Mouse (Mus musculus) retina, embryonic 14.5 days (tissue): ENCODE results near the gene Fyttd1.
"Not testable (repeated sequence)": the region's sequence is repeated elsewhere in the genome, so short reads cannot be mapped to it uniquely, and the experiment has no call there.

Source experiments
- DNase-seq: peaks from one replicate; pipeline ENCODE4 v3.0.0-alpha.2; 2015; ENCODE audit warnings: low spot score

Fyttd1 gene

DNA sequence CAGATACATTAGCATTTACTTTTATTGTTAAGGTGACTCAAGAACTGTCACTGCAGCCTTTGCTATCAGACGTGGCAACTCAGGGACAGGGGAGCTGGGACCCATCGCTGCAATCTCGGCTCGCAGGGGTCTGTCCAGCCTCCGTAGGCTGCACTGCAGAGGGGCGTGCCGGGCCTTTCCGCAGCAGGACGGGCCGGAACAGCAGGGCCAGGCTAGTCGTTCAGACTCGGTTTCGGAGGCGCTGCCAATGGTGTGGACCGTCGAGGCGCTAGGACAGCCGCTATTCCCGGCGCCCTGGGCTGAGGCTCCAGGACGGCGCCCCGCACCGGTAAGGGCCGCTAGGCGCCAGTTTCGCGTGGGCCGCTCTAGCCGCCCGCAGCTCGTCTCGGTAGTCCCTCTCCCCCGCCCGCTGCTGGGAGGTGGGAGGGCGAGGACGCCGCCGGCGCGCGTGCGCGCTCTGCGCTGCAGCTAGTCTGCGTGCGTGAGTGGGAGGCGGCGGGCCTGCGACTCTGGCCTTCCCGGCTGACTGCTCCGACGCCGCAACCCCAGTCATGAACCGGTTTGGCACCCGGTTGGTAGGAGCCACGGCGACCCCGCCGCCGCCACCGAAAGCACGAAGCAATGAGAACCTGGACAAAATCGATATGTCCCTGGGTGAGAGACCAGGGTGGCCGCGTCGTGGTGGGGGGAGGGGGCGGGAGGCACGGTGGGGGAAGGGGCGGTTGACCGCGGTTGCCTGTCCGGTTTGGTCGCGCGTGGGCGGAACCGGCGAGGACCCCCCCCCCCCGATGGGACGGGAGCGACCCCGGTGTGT lies at the start of gene Fyttd1, which contains the start of gene Rubcn:
Fyttd1 (plus strand) TSS at position 158 of the 814 bp plus-strand sequence.
Rubcn (minus strand) TSS at position 424 of the 814 bp plus-strand sequence.
- peak; percentile 98 for DNase-seq

DNA sequence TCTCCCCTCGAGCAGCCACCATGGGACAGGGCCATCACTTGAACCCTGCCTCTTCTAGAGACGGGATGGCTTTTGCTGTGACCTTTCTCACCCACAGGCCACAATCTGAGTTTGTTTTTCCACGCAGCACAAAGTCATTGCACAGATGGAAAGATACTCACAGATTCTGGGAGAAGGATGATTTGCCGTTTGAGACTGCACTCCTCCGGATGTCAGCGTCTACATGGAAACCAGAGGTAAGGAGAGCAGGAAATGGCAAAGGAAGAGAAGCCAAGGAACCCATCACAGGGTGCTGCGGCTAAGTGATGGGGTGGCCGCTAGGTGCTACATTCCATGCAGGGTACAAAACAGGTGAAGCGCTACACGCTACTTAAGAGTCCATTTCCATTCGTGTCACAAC lies 48.2 kb upstream of the Fyttd1 start:
- no peak for DNase-seq

DNA sequence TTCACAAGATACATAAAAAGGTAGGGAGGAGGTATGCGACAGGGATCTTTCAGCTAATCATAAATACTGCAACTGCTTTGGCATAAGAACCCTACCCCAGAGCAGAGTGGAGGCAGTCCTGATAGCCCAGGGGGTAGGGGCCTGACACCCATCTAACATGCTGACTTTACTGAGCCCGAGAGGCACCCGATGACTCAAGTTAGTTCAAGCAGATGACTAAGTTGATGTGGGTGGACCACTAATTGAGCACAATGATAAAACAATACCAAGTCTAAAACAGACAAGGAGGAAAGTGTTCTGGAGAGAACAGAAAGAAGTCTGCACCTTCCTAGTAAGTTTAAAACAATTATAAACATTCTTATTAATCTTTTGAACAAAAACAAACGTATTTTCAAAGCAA lies 45.8 kb upstream of the Fyttd1 start:
- DNase-seq: no peak

DNA sequence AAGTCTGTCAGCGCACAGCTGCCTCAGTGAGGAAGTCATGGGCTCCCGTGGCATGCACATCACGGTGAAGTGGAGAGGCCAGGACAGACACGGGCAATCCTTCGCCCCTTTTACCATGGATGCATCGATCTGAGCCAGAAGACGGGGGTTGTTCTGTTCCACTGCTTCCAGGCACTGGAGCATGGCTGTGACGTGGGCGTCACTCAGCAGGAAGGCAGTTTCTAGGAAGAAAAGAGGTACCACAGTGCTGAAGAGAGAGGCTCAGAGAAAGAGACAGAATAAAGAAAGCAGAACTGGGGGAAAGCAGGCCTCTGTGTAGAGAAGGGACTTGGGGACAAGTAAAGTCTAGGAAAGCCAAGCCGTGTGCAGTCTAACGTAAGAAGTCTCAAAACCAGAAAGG lies 30.2 kb upstream of the Fyttd1 start:
- no peak for DNase-seq

DNA sequence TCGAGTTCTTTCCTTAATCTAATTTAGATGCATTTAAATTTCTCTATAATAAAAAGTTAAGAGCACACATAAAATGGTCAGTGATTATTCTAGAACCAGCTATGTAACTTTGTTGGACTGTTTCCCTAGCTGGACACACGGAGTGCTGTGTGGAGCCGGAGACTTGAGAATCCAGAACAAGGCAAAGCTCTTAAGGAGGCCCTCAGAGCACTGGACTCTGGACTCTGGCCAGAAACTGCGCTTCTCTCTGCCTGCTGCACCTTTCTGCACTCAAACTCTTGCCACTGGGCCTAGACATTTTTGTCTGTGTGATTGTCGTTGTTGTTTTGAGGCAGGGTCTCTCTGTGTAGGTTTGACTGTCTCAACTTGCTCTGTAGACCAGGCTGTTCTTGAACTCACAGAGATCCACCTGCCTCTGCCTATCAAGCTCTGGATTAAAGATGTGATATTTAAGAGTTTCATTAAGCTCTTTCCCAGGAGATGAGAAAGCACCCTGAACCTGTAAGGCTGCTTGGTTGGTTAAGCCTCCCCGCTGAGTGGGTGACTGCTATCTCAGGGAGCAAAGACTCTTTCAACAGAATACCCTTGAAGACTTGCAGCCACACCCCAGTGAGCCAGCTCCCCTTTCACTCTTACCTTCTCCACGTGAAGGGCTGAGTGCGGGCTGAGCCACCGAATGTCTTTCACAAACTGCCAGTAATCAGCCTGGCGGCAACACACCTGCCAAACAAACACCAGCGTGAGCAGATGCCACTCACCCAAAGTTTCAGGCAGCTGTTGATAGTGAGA lies 28.1 kb upstream of the Fyttd1 start:
- no peak for DNase-seq

DNA sequence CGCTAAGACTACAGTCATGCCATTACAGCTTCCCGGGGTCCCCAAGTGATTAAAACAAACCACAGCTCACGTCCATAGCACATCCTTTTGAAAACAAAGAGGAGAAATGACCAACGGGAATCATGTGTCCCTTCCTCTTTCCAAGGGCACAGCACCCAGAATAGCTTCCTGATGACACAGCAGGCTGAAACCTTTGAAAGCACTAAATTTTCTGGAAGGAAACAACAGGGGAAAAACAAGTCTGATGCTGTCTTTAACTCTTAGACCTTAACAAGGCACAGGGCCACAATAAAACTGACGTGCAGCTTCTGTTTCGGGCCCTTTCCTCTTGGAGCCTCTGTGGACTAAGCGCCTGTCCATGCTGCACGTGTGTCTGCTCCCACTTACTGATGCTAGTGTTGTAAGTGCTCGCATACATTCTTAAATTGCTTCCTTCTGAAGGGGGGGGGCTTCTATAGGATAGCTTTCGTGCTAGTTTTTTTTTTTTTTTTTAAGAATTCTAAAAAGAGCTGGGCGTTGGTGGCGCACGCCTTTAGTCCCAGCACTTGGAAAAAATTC lies 23.7 kb upstream of the Fyttd1 start:
- DNase-seq: no peak

DNA sequence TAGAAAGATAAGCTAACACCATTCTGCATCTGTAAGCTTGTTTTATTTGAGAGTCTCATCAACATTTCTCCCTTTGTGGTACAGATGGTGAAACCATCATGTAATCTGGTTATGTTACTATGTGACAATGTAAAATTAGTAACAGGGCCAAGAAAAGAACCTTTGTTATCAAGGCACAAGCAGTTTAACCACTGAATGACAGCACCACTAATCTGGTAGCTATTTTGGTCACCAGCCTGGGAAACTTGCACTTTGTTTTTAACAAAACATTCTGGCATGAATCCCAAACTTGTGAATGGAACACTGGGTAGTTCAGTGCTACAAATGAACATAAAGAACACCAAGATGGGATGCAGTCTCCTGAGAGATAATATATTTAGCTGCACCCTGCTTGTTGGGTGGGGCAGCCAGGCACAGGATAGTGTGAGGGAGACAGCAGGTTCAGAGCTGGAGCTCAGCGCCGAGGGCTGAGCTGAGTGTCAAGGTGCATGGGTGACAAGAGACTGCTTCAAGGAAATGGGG lies 23.2 kb upstream of the Fyttd1 start:
- DNase-seq: no peak

DNA sequence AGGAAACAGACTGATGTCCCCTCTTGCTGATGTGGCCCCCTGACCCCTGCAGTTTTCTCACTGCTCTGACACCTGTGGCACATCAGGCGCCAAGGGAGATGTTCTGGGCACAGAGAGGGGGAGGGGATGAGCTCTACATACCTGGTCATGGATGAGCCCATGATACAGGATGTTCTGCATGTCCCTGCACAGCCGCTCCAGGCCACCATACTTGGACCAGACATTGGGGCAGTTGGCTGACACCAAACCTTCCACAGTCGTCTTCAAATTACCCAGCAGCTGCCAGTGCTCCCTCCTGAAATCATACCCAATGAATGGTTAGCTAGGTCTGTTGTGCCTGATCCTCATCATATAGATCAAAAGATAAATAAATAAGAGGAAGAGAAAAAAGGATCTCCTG lies 20.5 kb upstream of the Fyttd1 start:
- DNase-seq: no peak

DNA sequence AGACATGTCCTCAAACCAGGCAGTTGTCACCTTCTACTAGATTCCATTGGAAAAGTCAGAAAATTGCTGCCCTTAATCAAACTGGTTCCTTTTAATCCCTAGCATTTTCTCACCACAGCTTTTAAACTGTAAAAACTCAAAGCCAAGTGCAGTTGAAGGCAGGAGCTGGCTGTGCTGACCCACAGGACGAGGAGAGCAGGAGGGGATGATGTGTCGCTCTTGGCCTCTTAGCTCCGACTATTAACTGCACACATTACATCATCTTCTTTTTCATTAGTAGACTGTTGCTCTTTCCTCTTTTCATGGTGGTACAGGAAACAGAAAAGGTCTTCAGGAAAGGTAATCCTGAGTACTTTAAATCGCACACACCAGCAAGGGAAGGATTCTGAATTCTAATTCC lies 18.9 kb upstream of the Fyttd1 start:
- no peak for DNase-seq

DNA sequence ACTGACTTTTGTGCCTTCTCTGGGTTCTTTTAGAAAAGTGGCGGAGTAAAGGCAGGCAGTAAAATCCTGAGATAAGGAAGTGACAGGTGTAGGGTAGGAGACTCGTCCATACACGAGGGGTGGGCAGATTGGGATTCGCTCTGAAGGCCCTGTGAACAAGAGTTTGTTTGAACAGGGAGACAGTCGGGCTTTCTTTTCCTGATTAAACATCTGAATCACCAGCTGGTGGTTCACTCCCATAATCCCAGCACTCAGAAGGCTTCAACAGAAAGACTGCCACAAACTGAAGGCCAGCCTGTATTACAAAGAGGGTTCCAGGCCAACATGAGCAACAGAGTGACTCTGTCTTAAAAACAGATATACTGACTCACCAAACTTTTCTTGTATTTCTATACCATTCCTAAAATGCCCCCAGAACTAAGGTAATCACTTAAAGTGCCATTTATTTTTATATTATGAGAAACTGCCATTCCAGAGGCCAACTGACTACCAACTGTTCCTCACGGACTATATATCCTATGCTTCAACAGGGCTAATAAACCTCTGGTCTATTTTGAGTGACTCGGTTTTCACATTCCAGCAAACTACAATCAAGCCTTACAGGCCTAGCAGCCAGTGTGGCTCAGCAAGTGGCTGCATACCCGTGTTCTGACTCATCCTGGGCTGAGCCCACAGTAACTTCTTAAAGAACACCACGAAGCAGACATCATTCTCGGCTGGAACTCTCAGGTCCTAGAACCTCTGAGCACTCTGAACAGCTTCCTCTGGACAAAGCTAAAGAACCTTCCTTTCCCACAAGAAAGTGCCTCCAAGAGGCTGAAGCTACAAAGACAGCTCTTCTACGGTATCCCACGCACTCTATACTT lies 18.3 kb upstream of the Fyttd1 start:
- no peak for DNase-seq

DNA sequence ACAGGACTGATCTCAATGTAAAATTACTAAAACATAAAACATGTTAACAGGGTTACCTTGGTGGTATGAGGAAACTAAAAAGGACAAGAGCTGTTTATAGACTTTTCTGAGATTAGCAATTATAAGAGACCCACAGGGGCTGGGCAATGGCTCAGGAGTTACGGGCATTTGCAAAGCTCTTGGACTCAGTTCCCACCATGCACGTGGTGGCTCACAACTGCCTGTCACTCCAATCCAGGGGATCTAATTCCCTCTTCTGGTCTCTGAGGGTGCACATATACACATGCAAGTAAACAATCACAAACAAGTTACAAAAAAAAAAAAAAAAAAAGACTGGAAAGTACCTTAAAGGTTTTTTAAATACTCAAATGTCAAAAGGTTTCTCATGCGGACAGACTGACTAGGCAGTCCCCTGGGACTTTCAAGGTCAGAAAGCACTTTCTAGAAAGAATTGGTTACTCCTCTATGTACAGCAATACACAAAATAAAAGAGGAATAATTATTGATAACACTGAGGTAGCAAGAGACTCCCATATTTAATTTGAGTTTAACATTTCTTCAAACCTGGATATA lies 15.4 kb upstream of the Fyttd1 start:
- DNase-seq: no peak

DNA sequence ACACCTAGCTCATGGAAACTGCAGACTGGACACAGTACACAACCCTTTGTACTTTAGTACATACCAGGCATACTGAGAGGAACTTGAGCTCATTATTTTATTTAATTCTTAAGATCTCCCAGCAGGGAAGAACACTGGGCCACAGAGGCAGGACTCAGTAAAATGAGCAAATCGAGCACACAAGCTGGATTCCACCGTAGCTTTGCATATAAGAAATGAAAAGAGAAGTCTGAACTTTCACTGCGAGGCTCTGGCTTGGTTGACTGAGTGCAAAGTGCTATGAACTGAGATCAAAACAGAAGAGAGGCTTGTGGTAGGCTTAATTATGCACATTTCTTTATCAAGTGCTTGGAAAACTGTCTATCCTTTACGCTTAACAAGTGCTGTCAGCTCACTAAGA lies 11.9 kb upstream of the Fyttd1 start:
- DNase-seq: no peak

DNA sequence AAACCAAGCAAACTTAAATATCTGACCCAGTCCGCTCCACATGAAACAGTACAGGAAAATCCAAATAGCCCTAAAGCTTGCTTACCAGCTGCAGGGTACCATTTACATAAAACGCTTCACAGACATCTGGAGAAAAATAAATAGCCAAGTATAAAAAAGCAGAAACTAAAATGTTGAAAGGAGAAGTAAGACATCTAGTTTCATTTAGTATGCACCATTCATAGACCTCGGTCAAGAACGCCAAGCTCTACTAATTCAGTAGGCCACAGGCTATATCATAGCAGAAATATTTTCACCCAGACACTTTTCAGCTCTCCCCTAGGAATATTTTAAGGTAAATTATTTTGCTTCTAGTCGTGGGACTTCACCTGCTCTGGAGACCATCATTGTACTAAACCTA lies 10.6 kb upstream of the Fyttd1 start:
- no peak for DNase-seq

DNA sequence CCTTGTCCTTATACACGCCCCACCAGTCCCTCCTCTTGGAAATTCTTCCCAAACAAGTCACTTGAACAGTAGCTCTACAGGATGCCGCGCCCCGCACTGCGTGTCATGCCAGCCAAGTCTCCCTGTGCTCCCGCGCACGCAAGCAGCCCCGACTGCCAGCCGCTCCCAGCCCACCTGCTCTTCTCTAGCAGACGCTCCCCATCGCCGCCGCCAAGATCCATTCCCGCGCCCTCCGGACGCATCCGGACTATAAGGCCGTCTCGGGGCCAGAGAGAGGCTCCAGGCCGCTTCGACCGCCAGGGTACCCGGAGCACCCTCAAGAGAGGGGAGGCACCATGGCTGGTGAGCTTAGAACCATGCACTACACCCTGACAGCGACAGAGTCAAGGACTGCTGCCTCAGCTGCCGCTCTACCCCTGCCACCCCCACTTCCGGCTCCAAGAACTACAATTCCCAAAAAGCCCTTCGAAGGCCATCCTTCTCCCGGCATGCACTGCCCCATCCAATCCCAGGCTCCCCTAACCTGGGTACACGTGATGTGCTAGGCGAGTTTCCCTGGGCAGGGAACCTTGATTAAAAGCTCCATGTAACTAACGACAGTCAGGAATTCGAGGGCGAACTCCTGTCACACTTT lies 9.3 kb upstream of the Fyttd1 start:
- peak; percentile 93 for DNase-seq

DNA sequence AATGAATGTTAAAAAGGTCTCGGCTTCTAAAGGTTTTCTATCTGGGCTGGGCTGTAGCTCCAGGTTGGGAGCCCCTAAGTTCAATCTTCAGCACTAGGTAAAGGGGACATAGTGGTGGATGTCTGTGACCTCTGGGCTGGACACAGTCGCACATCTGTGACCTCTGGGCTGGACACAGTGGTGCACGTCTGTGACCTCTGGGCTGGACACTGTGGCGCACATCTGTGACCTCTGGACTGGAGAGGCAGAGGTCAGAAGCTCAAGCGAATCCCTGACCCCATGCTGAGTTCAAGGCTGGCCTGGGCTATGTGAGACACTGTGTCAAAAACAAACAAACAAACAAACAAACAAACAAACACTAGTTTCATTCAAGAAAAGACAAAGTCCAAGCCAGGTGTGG lies 7.1 kb upstream of the Fyttd1 start:
- DNase-seq: no peak

DNA sequence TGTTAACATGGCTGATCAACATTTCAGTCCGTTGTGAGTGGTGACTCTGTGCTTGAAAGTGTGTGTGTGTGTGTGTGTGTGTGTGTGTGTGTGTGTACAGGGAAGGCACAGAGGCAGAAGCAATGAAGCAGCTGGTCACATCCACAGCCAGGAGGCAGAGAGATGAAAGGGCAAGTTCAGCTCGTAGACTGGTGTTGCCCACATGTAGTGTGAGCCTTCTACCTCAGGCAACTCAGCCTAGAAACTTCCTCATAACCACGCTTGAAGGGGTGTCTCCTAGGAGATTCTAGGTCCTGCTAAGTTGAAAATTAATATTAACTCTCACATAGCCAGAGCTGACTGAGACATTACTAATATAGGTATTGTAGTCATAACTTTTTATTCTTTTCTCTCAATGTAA lies 3.9 kb upstream of the Fyttd1 start:
- DNase-seq: no peak

DNA sequence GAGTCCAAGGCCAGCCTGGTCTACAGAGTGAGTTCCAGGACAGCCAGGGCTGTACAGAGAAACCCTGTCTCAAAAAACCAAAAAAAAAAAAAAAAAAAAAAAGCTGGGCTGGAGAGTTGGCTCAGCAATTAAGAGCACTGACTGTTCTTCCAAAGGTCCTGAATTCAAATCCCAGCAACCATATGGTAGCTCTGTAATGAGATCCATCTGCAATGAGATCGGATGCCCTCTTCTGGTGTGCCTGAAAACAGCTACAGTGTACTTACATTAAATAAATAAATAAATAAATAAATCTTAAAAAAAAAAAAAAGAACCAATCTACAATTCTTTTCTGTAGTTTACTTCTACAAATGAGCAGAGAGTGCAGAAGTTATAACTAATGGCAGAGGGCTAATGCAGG lies 2.0 kb upstream of the Fyttd1 start:
- DNase-seq: not testable (repeated sequence)

DNA sequence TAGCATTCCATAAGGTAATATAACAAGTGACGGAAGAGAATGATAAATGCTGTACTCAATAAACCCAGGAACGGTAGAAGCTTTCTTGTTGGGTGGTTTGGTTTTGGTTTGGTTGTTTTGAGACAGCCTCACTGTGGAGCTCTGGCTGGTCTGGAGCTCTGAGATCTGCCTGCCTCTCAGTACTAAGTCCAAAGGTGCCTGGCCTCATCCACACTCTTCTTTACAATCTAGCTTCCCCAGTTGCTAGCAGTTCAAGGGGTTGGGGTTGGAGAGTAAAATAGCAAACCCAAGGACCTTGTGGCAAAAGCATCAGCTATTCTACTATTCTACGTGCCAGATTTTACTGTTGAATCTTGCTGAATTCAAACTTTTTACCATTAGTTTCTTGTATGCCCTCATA lies 1.5 kb upstream of the Fyttd1 start:
- no peak for DNase-seq

DNA sequence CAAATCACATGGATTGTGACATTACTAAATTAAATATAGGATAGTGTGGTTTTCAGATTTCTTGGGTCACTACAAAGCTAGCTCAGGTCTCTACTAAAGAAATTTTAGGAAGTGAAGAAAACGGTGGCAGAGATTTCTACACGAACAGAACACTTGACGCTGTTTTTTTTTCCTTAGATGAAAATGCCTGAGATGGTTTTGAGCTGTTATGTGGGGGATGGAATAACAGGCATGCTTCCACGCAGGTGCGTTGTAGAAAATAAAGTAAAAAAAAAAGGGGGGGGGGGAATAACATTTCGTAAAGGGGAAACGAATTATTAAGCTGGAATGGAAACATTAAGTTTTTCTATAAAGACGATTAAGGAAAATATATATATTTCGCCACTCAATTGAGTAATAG lies 469 bp upstream of the Fyttd1 start:
- no peak for DNase-seq

DNA sequence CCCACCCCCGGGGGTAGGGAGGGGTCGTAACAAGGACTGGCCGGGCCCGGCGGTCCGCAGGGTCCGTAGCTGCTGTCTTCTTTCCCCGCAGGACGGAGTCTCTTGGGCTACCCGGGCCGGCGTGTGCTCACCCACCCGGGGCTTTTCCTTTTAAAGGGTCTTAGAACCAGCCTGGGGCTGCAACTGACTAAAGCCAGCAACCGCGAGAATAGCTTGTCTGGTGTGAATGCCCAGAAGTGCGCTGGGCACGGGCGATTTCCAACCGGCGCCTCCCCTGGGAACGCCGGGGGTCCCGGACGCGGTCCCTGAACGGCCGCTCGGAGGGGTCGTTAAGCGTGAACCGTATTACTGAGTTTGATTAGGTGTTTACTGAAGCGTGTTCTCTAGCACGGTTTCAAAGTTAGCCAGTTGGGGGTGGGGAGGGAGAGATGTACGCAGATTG lies 878 bp downstream of the Fyttd1 start:
- peak; percentile 56 for DNase-seq
